ENCODE assay signal across 8 mouse cellular contexts in the genomic region with DNA sequence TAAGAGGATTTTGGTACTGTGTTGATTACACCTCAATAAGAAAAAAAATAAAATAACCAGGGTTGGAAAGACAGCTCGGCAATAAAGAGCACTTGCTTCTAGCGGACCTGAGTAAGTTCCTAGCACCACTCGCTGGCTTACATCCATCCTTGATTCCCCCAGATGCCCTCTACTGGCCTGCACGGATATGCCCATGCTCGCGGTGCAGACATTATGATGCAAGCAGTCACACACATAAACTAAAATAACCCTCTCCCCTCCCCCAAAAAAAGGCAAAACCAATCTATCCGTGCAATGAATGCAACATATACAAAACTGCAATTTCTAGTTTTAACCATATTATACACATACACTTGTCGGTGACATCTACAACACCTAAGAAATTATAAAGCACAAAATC. TPM values are rescaled to one million over a fixed set of nuclear protein-coding genes. Genes with fewer than 3 reads are reported as not detected.
DNase-seq lines count a peak whose midpoint lies in the region; ATAC-seq and TF ChIP-seq lines count a peak whose summit lies in the region.

No protein-coding gene starts in this region.

- 85% methylated on average over 8 of the region's 8 CpGs for WGBS in lung, embryonic 14.5 days
- 80% methylated on average over 8 of the region's 8 CpGs for WGBS in heart, postnatal 0 days
- WGBS in midbrain, embryonic 10.5 days, result 78% methylated on average over 8 of the region's 8 CpGs

- no peak overlapping the region; the same call in 1 of the 2 replicates for H3K27ac ChIP-seq in lung, embryonic 14.5 days (ENCODE audit: low read depth)
- peak overlapping the region; percentile 64; the same call in 1 of the 2 replicates for H3K27ac ChIP-seq in bone marrow macrophage, adult 2 months (ENCODE audit: insufficient read depth, low read depth, low read length)
- no peak overlapping the region for H3K27ac ChIP-seq in heart, postnatal 0 days (ENCODE audit: low read depth)
- peak overlapping the region; percentile 95 for H3K27ac ChIP-seq in midbrain, embryonic 10.5 days (replicated peaks)

- TF ChIP-seq CTCF in lung, embryonic 14.5 days (IDR thresholded peaks at IDR 0.05; ENCODE audit: low read depth), result peak; percentile 20; the same call in 1 of the 2 replicates
- no peak for TF ChIP-seq CTCF in bone marrow macrophage, adult 2 months (IDR thresholded peaks at IDR 0.05; ENCODE audit: low read depth, low read length)
- TF ChIP-seq CTCF in heart, postnatal 0 days (IDR thresholded peaks at IDR 0.05; ENCODE audit: low read depth), result no peak

- H3K27me3 ChIP-seq in lung, embryonic 14.5 days (ENCODE audit: insufficient read depth, low read length), result no peaks in the 10 kb centered on the region
- H3K27me3 ChIP-seq in heart, postnatal 0 days (ENCODE audit: control insufficient read depth, insufficient read depth, low read length), result no peaks in the 10 kb centered on the region
- no peaks in the 10 kb centered on the region for H3K27me3 ChIP-seq in midbrain, embryonic 10.5 days (ENCODE audit: low read depth, poor library complexity, severe bottlenecking)

- H3K4me3 ChIP-seq in lung, embryonic 14.5 days (ENCODE audit: low read depth, low read length), result peak overlapping the region; percentile 86
- peak overlapping the region; percentile 75 for H3K4me3 ChIP-seq in bone marrow macrophage, adult 2 months (ENCODE audit: insufficient read depth, low read length)
- H3K4me3 ChIP-seq in heart, postnatal 0 days (ENCODE audit: low read depth, low read length), result peak overlapping the region; percentile 72
- H3K4me3 ChIP-seq in midbrain, embryonic 10.5 days, result peak overlapping the region; percentile 87

- DNase-seq in lung, embryonic 14.5 days, result peak; percentile 28
- no peak for DNase-seq in lung, postnatal 14 days
- DNase-seq in heart, postnatal 0 days (ENCODE audit: low spot score), result no peak
- no peak for DNase-seq in midbrain, embryonic 10.5 days (ENCODE audit: low spot score)
- no peak for DNase-seq in urinary bladder, postnatal 36 days (ENCODE audit: low spot score in 2 of 2)
- DNase-seq in urinary bladder, postnatal 14 days (ENCODE audit: low spot score), result no peak
- DNase-seq in lung, adult 18-20 months, result no peak

- peak overlapping the region; percentile 89 for H3K4me2 ChIP-seq in lung, embryonic 14.5 days
- peak overlapping the region; percentile 84 for H3K4me2 ChIP-seq in heart, postnatal 0 days (ENCODE audit: low read depth, low read length)

- ATAC-seq in lung, embryonic 14.5 days (ENCODE audit: insufficient read depth), result no peak
- no peak for ATAC-seq in heart, postnatal 0 days (ENCODE audit: insufficient read depth, low read depth)

- TF ChIP-seq EP300 in heart, postnatal 0 days (IDR thresholded peaks at IDR 0.05; ENCODE audit: low read depth), result no peak

- H3K9me3 ChIP-seq in lung, embryonic 14.5 days (ENCODE audit: low read depth, low read length), result no peaks in the 10 kb centered on the region
- H3K9me3 ChIP-seq in heart, postnatal 0 days (replicated peaks; ENCODE audit: control insufficient read depth, low read length), result no peaks in the 10 kb centered on the region
- no peaks in the 10 kb centered on the region for H3K9me3 ChIP-seq in midbrain, embryonic 10.5 days (replicated peaks)

- TF ChIP-seq POLR2A in bone marrow macrophage, adult 2 months (IDR thresholded peaks at IDR 0.05; ENCODE audit: borderline replicate concordance, low read depth, low read length), result no peak

- H3K36me3 ChIP-seq in lung, embryonic 14.5 days (ENCODE audit: insufficient read depth), result no peaks in the 10 kb centered on the region
- H3K36me3 ChIP-seq in heart, postnatal 0 days (replicated peaks; ENCODE audit: control insufficient read depth, insufficient read depth, low read length), result no peaks in the 10 kb centered on the region
- H3K36me3 ChIP-seq in midbrain, embryonic 10.5 days, result peaks cover 7% of the 10 kb centered on the region

- peaks cover 4% of the 10 kb centered on the region; the same call in 1 of the 2 replicates for H3K4me1 ChIP-seq in lung, embryonic 14.5 days (ENCODE audit: insufficient read depth)
- H3K4me1 ChIP-seq in bone marrow macrophage, adult 2 months (ENCODE audit: control insufficient read depth, insufficient read depth, low read length), result peaks cover 3% of the 10 kb centered on the region
- peaks cover 4% of the 10 kb centered on the region; the same call in 1 of the 2 replicates for H3K4me1 ChIP-seq in heart, postnatal 0 days (ENCODE audit: control insufficient read depth, insufficient read depth)
- H3K4me1 ChIP-seq in midbrain, embryonic 10.5 days, result peaks cover 18% of the 10 kb centered on the region

- peak overlapping the region; percentile 91 for H3K9ac ChIP-seq in lung, embryonic 14.5 days
- no peak overlapping the region; the same call in 1 of the 2 replicates for H3K9ac ChIP-seq in heart, postnatal 0 days (replicated peaks; ENCODE audit: low read depth, low read length)

RNA-seq across cellular contexts. Expression of gene Tasp1, which starts 0.9 kb away (rescaled TPM):
- 23.2 and 28.5 TPM in 2 replicates for polyA plus RNA-seq in lung, embryonic 14.5 days (2014; fragmentation: Nextera tagmentation; extraction: Ambion mirVana)
- polyA plus RNA-seq in bone marrow macrophage, adult 2 months (2012; ENCODE audit: insufficient read depth, insufficient read length, missing spikeins), result 2.9 and 4.6 TPM in 2 replicates
- 1.2 and 4.9 TPM in 2 replicates for total RNA-seq in heart, postnatal 0 days (2014; rRNA removed; ENCODE audit: low replicate concordance)
- polyA plus RNA-seq in heart, postnatal 0 days (2015; fragmentation: Nextera tagmentation; extraction: Ambion mirVana), result 9.6 and 10.7 TPM in 2 replicates
- polyA plus RNA-seq in midbrain, embryonic 10.5 days (2016; fragmentation: Nextera tagmentation; extraction: Ambion mirVana), result 16.3 and 18.1 TPM in 2 replicates

Comparison
In these comparisons a context has a peak if more than half of its experiments do, and no peak if none do; other contexts are left out.
1. H3K27ac ChIP-seq: peak in bone marrow macrophage, adult 2 months (single experiment) and midbrain, embryonic 10.5 days (single experiment); none in lung, embryonic 14.5 days (single experiment) and heart, postnatal 0 days (single experiment).
2. Peak in every context shown above with its lines, with median percentiles within 50 percentile points of each other: H3K4me3 ChIP-seq.